Mouse (Mus musculus): ENCODE measurements around the gene Tlr6. TPM values are rescaled to one million over a fixed set of nuclear protein-coding genes. Genes with fewer than 3 reads are reported as not detected.

Tlr6 gene
- polyA plus RNA-seq, 1 experiment from 2014 or later = 0.55 TPM

GRCm38 (mm10) chr5:64907906-64908305 is 52.0 kb downstream of the Tlr6 start:
- Histone ChIP-seq H3K9me3 (ENCODE audit: control insufficient read depth, low read length) (no peaks in the 10 kb centered on the region), H3K27me3 (ENCODE audit: control insufficient read depth, insufficient read depth, low read length) (no peaks in the 10 kb centered on the region), H3K4me2 (replicated peaks) (no peak overlapping the region), H3K9ac (no peak overlapping the region), H3K4me1 (replicated peaks; ENCODE audit: control insufficient read depth, insufficient read depth, low read length) (no peaks in the 10 kb centered on the region), H3K27ac (no peak overlapping the region), H3K36me3 (replicated peaks; ENCODE audit: control insufficient read depth, insufficient read depth) (no peaks in the 10 kb centered on the region), H3K4me3 (replicated peaks; ENCODE audit: low read length) (no peak overlapping the region)
- no peak for ATAC-seq (ENCODE audit: low FRiP score)
- no peak for DNase-seq (ENCODE audit: low spot score)
- 93% methylated on average over 5 of the region's 5 CpGs for WGBS

DNA sequence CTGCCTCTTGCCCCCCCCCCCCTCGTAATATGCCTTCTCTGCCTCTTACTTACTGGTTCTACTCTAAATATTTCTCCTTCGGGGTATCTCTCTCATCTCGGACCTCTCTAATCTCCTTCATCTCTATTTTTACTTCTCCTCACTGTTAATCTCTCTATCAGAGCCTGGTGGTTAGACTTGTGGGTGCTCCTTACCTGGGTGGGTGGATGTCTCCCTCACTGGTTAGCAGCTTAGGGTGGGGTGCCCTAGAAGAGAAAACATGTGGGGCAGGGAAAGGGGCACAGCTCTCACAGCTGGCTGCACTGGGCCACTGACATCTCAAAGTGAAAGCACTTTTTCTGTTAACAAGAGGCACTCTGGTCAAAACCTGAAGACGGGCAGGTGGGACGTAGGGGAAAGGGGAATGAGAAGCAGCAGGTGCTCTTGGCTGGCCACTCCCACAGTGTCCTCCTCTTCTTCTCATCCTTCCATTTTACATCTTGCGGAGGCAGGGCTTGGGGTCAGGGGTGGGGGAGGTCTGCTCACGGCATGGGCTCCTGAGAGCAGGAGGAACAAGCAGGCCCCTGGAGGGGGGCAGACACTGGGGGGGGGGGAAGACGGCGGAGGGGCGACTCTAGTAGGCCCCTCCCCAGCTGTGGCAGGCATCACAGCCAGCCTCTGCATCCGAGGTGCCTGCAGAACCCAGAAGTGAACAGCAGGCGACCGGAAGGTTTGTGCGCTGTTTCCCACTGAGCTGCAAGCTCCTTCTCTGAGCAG is 54.2 kb downstream of the Tlr6 start:
- Histone ChIP-seq H3K27me3 (ENCODE audit: control insufficient read depth, insufficient read depth, low read length) (no peaks in the 10 kb centered on the region), H3K36me3 (replicated peaks; ENCODE audit: control insufficient read depth, insufficient read depth) (no peaks in the 10 kb centered on the region), H3K9ac (no peak overlapping the region), H3K27ac (no peak overlapping the region), H3K9me3 (ENCODE audit: control insufficient read depth, low read length) (no peaks in the 10 kb centered on the region), H3K4me3 (replicated peaks; ENCODE audit: low read length) (no peak overlapping the region), H3K4me2 (replicated peaks) (no peak overlapping the region), H3K4me1 (replicated peaks; ENCODE audit: control insufficient read depth, insufficient read depth, low read length) (no peaks in the 10 kb centered on the region)
- DNase-seq (ENCODE audit: low spot score) = no peak
- WGBS = 65% methylated on average over 13 of the region's 14 CpGs
- no peak for ATAC-seq (ENCODE audit: low FRiP score)

MicroRNAs encoded within 50 kb of the gene (microRNA counts, 519-probe panel; counts per million panel counts)
- microRNA mmu-miR-574-3p (not detected), microRNA mmu-miR-574-5p (not detected)

Small RNAs within 50 kb of the gene (microRNA-seq; reads per million reads assigned to microRNA genes)
- 28.3 reads per million, percentile 38 among the genes with 10 or more reads in this experiment for gene Mir574

Other genes with a start within 250 kb of the Tlr6 start
- gene Klf3, start 156.7 kb downstream of the Tlr6 start, polyA plus RNA-seq (2014; fragmentation: Nextera tagmentation; extraction: Ambion mirVana) = 24.3 and 25.8 TPM in 2 replicates
- 0.46 and 0.61 TPM in 2 replicates for gene Tlr1, start 26.5 kb downstream of the Tlr6 start, polyA plus RNA-seq (2014; fragmentation: Nextera tagmentation; extraction: Ambion mirVana)
- gene Fam114a1, start 10.0 kb upstream of the Tlr6 start, polyA plus RNA-seq (2014; fragmentation: Nextera tagmentation; extraction: Ambion mirVana) = 7.1 and 10.3 TPM in 2 replicates
- not detected in 2 replicates for gene Tmem156, start 132.0 kb upstream of the Tlr6 start, polyA plus RNA-seq (2014; fragmentation: Nextera tagmentation; extraction: Ambion mirVana)
- 49.2 and 53.1 TPM in 2 replicates for gene Klhl5, start 147.4 kb upstream of the Tlr6 start, polyA plus RNA-seq (2014; fragmentation: Nextera tagmentation; extraction: Ambion mirVana)
- gene Wdr19, start 239.6 kb upstream of the Tlr6 start, polyA plus RNA-seq (2014; fragmentation: Nextera tagmentation; extraction: Ambion mirVana) = 14.5 and 15.7 TPM in 2 replicates

Data from hindbrain, embryonic 14.5 days (tissue).